Mouse (Mus musculus) brain, embryonic 14.5 days (tissue): Measurements from ENCODE around the gene Lef1. TPM values are rescaled to one million over a fixed set of nuclear protein-coding genes. Genes with fewer than 3 reads are reported as not detected.

ENCODE experiments used
- DNase-seq: peaks from one replicate; pipeline ENCODE4 v3.0.0-alpha.2; 2011; ENCODE audit warnings: low read depth
- CTCF ChIP-seq: fragments of 200-500 bp; IDR thresholded peaks from 2 replicates; pipeline ENCODE4 v1.5.1; 2012; ENCODE audit warnings: inconsistent platforms, mild to moderate bottlenecking, moderate library complexity, borderline replicate concordance; ENCODE audit not compliant: insufficient read depth, insufficient read length; ENCODE audit errors: extremely low read depth
- POLR2A ChIP-seq: fragments of 200-500 bp; IDR thresholded peaks from 2 replicates; pipeline ENCODE4 v1.6.1; 2012; ENCODE audit warnings: mild to moderate bottlenecking, inconsistent platforms, borderline replicate concordance; ENCODE audit not compliant: poor library complexity, insufficient read depth, insufficient read length, severe bottlenecking; ENCODE audit errors: extremely low read depth
- polyA plus RNA-seq: library from polyadenylated mRNA; depleted of rRNA; stranded (reverse); fragments of >200 nt; gene quantifications from 2 replicates; pipeline ENCODE4 v1.2.3, GENCODE M21; 2012

Lef1 gene
- polyA plus RNA-seq, 1 experiment = 54.7 TPM

- TF ChIP-seq POLR2A (no peak), CTCF (no peak)
- DNase-seq = no peak
These were observed 15.6 kb downstream of the Lef1 start for GRCm38 (mm10) chr3:131125873-131126272.

- no peak for DNase-seq
- no peak for TF ChIP-seq CTCF
- no peak for TF ChIP-seq POLR2A
These were observed 16.2 kb downstream of the Lef1 start for GRCm38 (mm10) chr3:131126438-131126837.

- TF ChIP-seq POLR2A (no peak), CTCF (no peak)
- DNase-seq = peak; percentile 42
These were observed 23.7 kb downstream of the Lef1 start for GRCm38 (mm10) chr3:131134003-131134402.

GRCm38 (mm10) chr3:131135434-131135833 lies 25.2 kb downstream of the Lef1 start:
- peak; percentile 54 for DNase-seq
- TF ChIP-seq CTCF (no peak), POLR2A (no peak)

GRCm38 (mm10) chr3:131136455-131136854 lies 26.2 kb downstream of the Lef1 start:
- no peak for TF ChIP-seq POLR2A
- TF ChIP-seq CTCF = no peak
- peak; percentile 90 for DNase-seq

- TF ChIP-seq CTCF (no peak), POLR2A (no peak)
- DNase-seq = peak; percentile 94
These were observed 27.0 kb downstream of the Lef1 start for GRCm38 (mm10) chr3:131137119-131137781.

GRCm38 (mm10) chr3:131138224-131138623 lies 28.0 kb downstream of the Lef1 start:
- no peak for TF ChIP-seq CTCF
- no peak for TF ChIP-seq POLR2A

GRCm38 (mm10) chr3:131138797-131139196 lies 28.5 kb downstream of the Lef1 start:
- DNase-seq = peak; percentile 18

More at GRCm38 (mm10) chr3:131138224-131138623, 28.0 kb downstream of the Lef1 start:
- peak; percentile 55 for DNase-seq

GRCm38 (mm10) chr3:131139345-131140090 lies 29.2 kb downstream of the Lef1 start:
- no peak for TF ChIP-seq POLR2A
- TF ChIP-seq CTCF = no peak
- no peak for DNase-seq

More at GRCm38 (mm10) chr3:131138797-131139196, 28.5 kb downstream of the Lef1 start:
- TF ChIP-seq POLR2A = no peak
- TF ChIP-seq CTCF = no peak

- TF ChIP-seq POLR2A = no peak
- TF ChIP-seq CTCF = no peak
- DNase-seq = no peak
These were observed 29.8 kb downstream of the Lef1 start for GRCm38 (mm10) chr3:131140091-131140462.

- peak; percentile 41 for DNase-seq
- TF ChIP-seq CTCF (no peak), POLR2A (no peak)
These were observed 31.3 kb downstream of the Lef1 start for GRCm38 (mm10) chr3:131141546-131141945.
